Comparison of ENCODE assay signal across 26 mouse cellular contexts in genomic region chr3:30195186-30195585, GRCm38 (mm10).
"Had no signal": no experiment of that assay in that cellular context is flagged by ENCODE, and none has a peak within 500 bp of the region (broad histone marks: within the 10 kb centered on the region; RNA-seq: fewer than 3 reads in every experiment).

No protein-coding gene starts in this region.

- H3K27me3 ChIP-seq: heart, embryonic 13.5 days; heart, embryonic 15.5 days; hindbrain, embryonic 12.5 days; kidney, embryonic 15.5 days; limb, embryonic 12.5 days had no signal

- H3K27ac ChIP-seq: gastrocnemius, adult 2 months; heart, adult 2 months; heart, embryonic 13.5 days; heart, embryonic 15.5 days; hindbrain, embryonic 10.5 days; hindbrain, embryonic 12.5 days; hindbrain, embryonic 14.5 days; kidney, embryonic 15.5 days; kidney, postnatal 0 days; layer of hippocampus, adult 2 months; left cerebral cortex, adult 2 months; limb, embryonic 10.5 days; limb, embryonic 12.5 days had no signal

- H3K9me3 ChIP-seq: heart, embryonic 13.5 days; heart, embryonic 15.5 days; hindbrain, embryonic 10.5 days; hindbrain, embryonic 12.5 days; kidney, embryonic 15.5 days; limb, embryonic 10.5 days; limb, embryonic 12.5 days had no signal

- H3K4me2 ChIP-seq: heart, embryonic 11.5 days; heart, embryonic 13.5 days; heart, embryonic 15.5 days; hindbrain, embryonic 12.5 days; hindbrain, embryonic 14.5 days; kidney, embryonic 15.5 days; limb, embryonic 12.5 days; liver, embryonic 11.5 days had no signal

- H3K4me3 ChIP-seq: gastrocnemius, adult 2 months; heart, adult 2 months; heart, embryonic 13.5 days; heart, embryonic 15.5 days; hindbrain, embryonic 10.5 days; hindbrain, embryonic 12.5 days; kidney, embryonic 15.5 days; layer of hippocampus, adult 2 months; left cerebral cortex, adult 2 months; limb, embryonic 10.5 days; limb, embryonic 12.5 days had no signal

- H3K4me1 ChIP-seq: hindbrain, embryonic 12.5 days had no signal

- H3K9ac ChIP-seq: heart, embryonic 13.5 days; heart, embryonic 15.5 days; hindbrain, embryonic 12.5 days; hindbrain, embryonic 14.5 days; kidney, embryonic 15.5 days; limb, embryonic 12.5 days had no signal

- H3K36me3 ChIP-seq: heart, embryonic 13.5 days; heart, embryonic 15.5 days; hindbrain, embryonic 10.5 days; hindbrain, embryonic 12.5 days; kidney, embryonic 15.5 days; limb, embryonic 10.5 days; limb, embryonic 12.5 days had no signal

- DNase-seq: gastrocnemius, adult 2 months; gastrocnemius, postnatal 10 days; gastrocnemius, postnatal 25 days; heart, adult 2 months; heart, postnatal 4 days; kidney, adult 11 months; kidney, adult 2 months; kidney, adult 9 months; kidney, postnatal 14 days; kidney, postnatal 36 days; liver had no signal

- ATAC-seq: hindbrain, embryonic 16.5 days; inflammation-experienced regulatory T-cells, adult 6 months had no signal
